ENCODE assay signal across 16 mouse cellular contexts in the genomic region with DNA sequence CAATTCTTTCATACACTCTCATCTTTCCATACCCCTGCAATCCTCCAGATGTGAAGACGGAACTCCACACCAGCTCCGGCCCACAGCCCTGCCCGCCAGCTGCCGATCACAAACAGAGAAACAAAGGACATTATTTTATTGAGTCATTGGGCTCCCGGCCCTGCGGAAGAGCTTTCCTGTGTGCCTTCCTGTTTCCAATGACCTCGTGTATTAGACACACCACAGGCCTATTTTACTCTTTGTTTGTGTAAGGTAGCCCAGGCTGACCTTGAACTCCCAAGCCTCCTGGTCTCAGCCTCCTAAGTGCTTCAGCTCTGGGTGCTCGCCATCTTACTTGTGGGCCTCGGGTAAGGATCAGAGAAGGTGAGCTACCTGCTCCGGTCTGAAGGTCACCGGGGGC. TPM values are rescaled to one million over a fixed set of nuclear protein-coding genes. Genes with fewer than 3 reads are reported as not detected.
DNase-seq lines count a peak whose midpoint lies in the region; ATAC-seq and TF ChIP-seq lines count a peak whose summit lies in the region.
"Had no signal": no experiment of that assay in that cellular context is flagged by ENCODE, and none has a peak within 500 bp of the region (broad histone marks: within the 10 kb centered on the region; RNA-seq: fewer than 3 reads in every experiment).

No protein-coding gene starts in this region.

- no peak for TF ChIP-seq POLR2A in lung, adult 2 months (IDR thresholded peaks at IDR 0.05; ENCODE audit: borderline replicate concordance, extremely low read depth, low read depth, low read length)

- no peak for ATAC-seq in hindbrain, embryonic 12.5 days (ENCODE audit: low FRiP score)
- ATAC-seq in megakaryocyte, adult 5-6 weeks (ENCODE audit: poor library complexity, severe bottlenecking): no peak
- ATAC-seq: intestine, postnatal 0 days had no signal

- H3K27me3 ChIP-seq in hindbrain, embryonic 10.5 days (ENCODE audit: insufficient read depth, poor library complexity, severe bottlenecking): no peaks in the 10 kb centered on the region
- H3K27me3 ChIP-seq in hindbrain, embryonic 12.5 days: no peaks in the 10 kb centered on the region
- H3K27me3 ChIP-seq in embryonic facial prominence, embryonic 10.5 days (replicated peaks; ENCODE audit: low read depth, poor library complexity, severe bottlenecking): no peaks in the 10 kb centered on the region
- H3K27me3 ChIP-seq in forebrain, embryonic 10.5 days (ENCODE audit: poor library complexity, severe bottlenecking): no peaks in the 10 kb centered on the region
- H3K27me3 ChIP-seq: heart, embryonic 15.5 days; hindbrain, embryonic 15.5 days; liver, embryonic 15.5 days; neural tube, embryonic 13.5 days had no signal

- H3K4me1 ChIP-seq in hindbrain, embryonic 10.5 days (replicated peaks): peaks cover 41% of the 10 kb centered on the region
- H3K4me1 ChIP-seq in hindbrain, embryonic 12.5 days: peaks cover 23% of the 10 kb centered on the region
- peaks cover 10% of the 10 kb centered on the region; the same call in 1 of the 2 replicates for H3K4me1 ChIP-seq in lung, adult 2 months (ENCODE audit: control insufficient read depth, insufficient read depth, low read length)
- H3K4me1 ChIP-seq in embryonic facial prominence, embryonic 10.5 days: peaks cover 45% of the 10 kb centered on the region
- H3K4me1 ChIP-seq in forebrain, embryonic 10.5 days: peaks cover 38% of the 10 kb centered on the region
- H3K4me1 ChIP-seq: liver, embryonic 15.5 days had no signal

- H3K9me3 ChIP-seq in hindbrain, embryonic 10.5 days: no peaks in the 10 kb centered on the region
- no peaks in the 10 kb centered on the region for H3K9me3 ChIP-seq in hindbrain, embryonic 12.5 days (replicated peaks)
- no peaks in the 10 kb centered on the region for H3K9me3 ChIP-seq in embryonic facial prominence, embryonic 10.5 days
- no peaks in the 10 kb centered on the region for H3K9me3 ChIP-seq in forebrain, embryonic 10.5 days
- H3K9me3 ChIP-seq: heart, embryonic 15.5 days; hindbrain, embryonic 15.5 days; liver, embryonic 15.5 days; neural tube, embryonic 13.5 days had no signal

- no peak overlapping the region for H3K4me2 ChIP-seq in hindbrain, embryonic 12.5 days (replicated peaks)
- H3K4me2 ChIP-seq: heart, embryonic 15.5 days; hindbrain, embryonic 15.5 days; liver, embryonic 15.5 days; neural tube, embryonic 13.5 days had no signal

- 0 out of 2 replicates have a peak overlapping the region, but pooled peaks have one; percentile 29 for H3K27ac ChIP-seq in hindbrain, embryonic 10.5 days
- no peak overlapping the region for H3K27ac ChIP-seq in hindbrain, embryonic 12.5 days
- H3K27ac ChIP-seq in embryonic facial prominence, embryonic 10.5 days (replicated peaks): peak overlapping the region; percentile 77; the same call in 1 of the 2 replicates
- no peak overlapping the region for H3K27ac ChIP-seq in forebrain, embryonic 10.5 days
- H3K27ac ChIP-seq: heart, embryonic 15.5 days; hindbrain, embryonic 15.5 days; liver, embryonic 15.5 days; neural tube, embryonic 13.5 days had no signal

- H3K9ac ChIP-seq in hindbrain, embryonic 12.5 days: no peak overlapping the region
- H3K9ac ChIP-seq: heart, embryonic 15.5 days; hindbrain, embryonic 15.5 days; liver, embryonic 15.5 days; neural tube, embryonic 13.5 days had no signal

- H3K36me3 ChIP-seq in hindbrain, embryonic 10.5 days: no peaks in the 10 kb centered on the region
- H3K36me3 ChIP-seq in hindbrain, embryonic 12.5 days: no peaks in the 10 kb centered on the region
- no peaks in the 10 kb centered on the region for H3K36me3 ChIP-seq in embryonic facial prominence, embryonic 10.5 days (replicated peaks)
- no peaks in the 10 kb centered on the region for H3K36me3 ChIP-seq in forebrain, embryonic 10.5 days (replicated peaks)
- H3K36me3 ChIP-seq: heart, embryonic 15.5 days; hindbrain, embryonic 15.5 days; liver, embryonic 15.5 days; neural tube, embryonic 13.5 days had no signal

- TF ChIP-seq CTCF in lung, adult 2 months (IDR thresholded peaks at IDR 0.05; ENCODE audit: insufficient read depth, low read length): no peak

- WGBS in hindbrain, embryonic 10.5 days: 75% methylated on average over 11 of the region's 11 CpGs
- WGBS in hindbrain, embryonic 12.5 days: 74% methylated on average over 11 of the region's 11 CpGs
- WGBS in lung, adult 2 months: 56% methylated on average over 11 of the region's 11 CpGs
- 65% methylated on average over 11 of the region's 11 CpGs for WGBS in embryonic facial prominence, embryonic 10.5 days
- 78% methylated on average over 11 of the region's 11 CpGs for WGBS in forebrain, embryonic 10.5 days

- no peak for DNase-seq in hindbrain, embryonic 10.5 days (ENCODE audit: low spot score)
- DNase-seq in lung, postnatal 10 days: peak; percentile 22
- no peak for DNase-seq in lung, adult 2 months
- no peak for DNase-seq in embryonic facial prominence, embryonic 10.5 days (ENCODE audit: low spot score)
- no peak for DNase-seq in forebrain, embryonic 10.5 days (ENCODE audit: extremely low spot score, low spot score)
- DNase-seq: cerebellum, postnatal 25 days; gastrocnemius, postnatal 25 days; right cerebral cortex, postnatal 4 days had no signal

- H3K4me3 ChIP-seq in hindbrain, embryonic 10.5 days: no peak overlapping the region
- H3K4me3 ChIP-seq in hindbrain, embryonic 12.5 days: no peak overlapping the region
- H3K4me3 ChIP-seq in lung, adult 2 months (replicated peaks; ENCODE audit: extremely low read depth, low read depth, low read length): no peak overlapping the region
- no peak overlapping the region for H3K4me3 ChIP-seq in embryonic facial prominence, embryonic 10.5 days
- H3K4me3 ChIP-seq in forebrain, embryonic 10.5 days: no peak overlapping the region
- H3K4me3 ChIP-seq: heart, embryonic 15.5 days; hindbrain, embryonic 15.5 days; liver, embryonic 15.5 days; megakaryocyte, embryonic 14.5 days; neural tube, embryonic 13.5 days had no signal

RNA-seq across cellular contexts. Expression of a gene that starts 53.1 kb away (rescaled TPM):
- 0.14 TPM in 1 of 2 replicates, not detected in the other for polyA plus RNA-seq in hindbrain, embryonic 10.5 days (2016; fragmentation: Nextera tagmentation; extraction: Ambion mirVana)
- polyA plus RNA-seq in hindbrain, embryonic 12.5 days (2016; fragmentation: Nextera tagmentation; extraction: Ambion mirVana): not detected in 2 replicates
- polyA plus RNA-seq in lung, adult 2 months (2012; rRNA removed): 22.0 and 34.3 TPM in 2 replicates
- polyA plus RNA-seq in embryonic facial prominence, embryonic 10.5 days (2016; fragmentation: Nextera tagmentation; extraction: Ambion mirVana): 0.39 and 0.41 TPM in 2 replicates
- total RNA-seq in megakaryocyte, adult 5-6 weeks (2015): 16.0 and 16.7 TPM in 2 replicates
- total RNA-seq in megakaryocyte, adult 5-6 weeks (2017): 7.5 and 10.5 TPM in 2 replicates
- not detected in 2 replicates for polyA plus RNA-seq in forebrain, embryonic 10.5 days (2016; fragmentation: Nextera tagmentation; extraction: Ambion mirVana)

Comparison
In these comparisons a context has a peak if more than half of its experiments do, and no peak if none do; other contexts are left out.
1. H3K27ac ChIP-seq: peak in hindbrain, embryonic 10.5 days (single experiment) and embryonic facial prominence, embryonic 10.5 days (single experiment); none in hindbrain, embryonic 12.5 days (single experiment) and forebrain, embryonic 10.5 days (single experiment).
2. RNA of a gene that starts 53.1 kb away (polyA plus RNA-seq): 22.0 to 34.3 TPM in lung, adult 2 months; 0.39 to 0.41 TPM in embryonic facial prominence, embryonic 10.5 days, not detected in hindbrain, embryonic 12.5 days, 0.14 TPM in hindbrain, embryonic 10.5 days and not detected in forebrain, embryonic 10.5 days; every median in the first group is over 10 times any median in the second.